Mouse (Mus musculus) small intestine, adult 2 months (tissue): ENCODE results near the gene Nr2f2.

Experiments used
- CTCF ChIP-seq: fragments of 200-500 bp; IDR thresholded peaks from 2 replicates; pipeline ENCODE4 v1.5.1; 2012; ENCODE audit warnings: low read depth, mild to moderate bottlenecking, control low read depth, inconsistent platforms, low read length, moderate library complexity, mixed read lengths; ENCODE audit not compliant: insufficient replicate concordance, insufficient read length; ENCODE audit errors: extremely low read depth
- POLR2A ChIP-seq: fragments of 200-500 bp; IDR thresholded peaks from 2 replicates; pipeline ENCODE4 v1.6.1; 2012; ENCODE audit warnings: low read depth, mild to moderate bottlenecking, control low read depth, inconsistent platforms, low read length, moderate library complexity

- TF ChIP-seq CTCF = no peak
- TF ChIP-seq POLR2A = no peak
These were observed 29.8 kb downstream of the Nr2f2 start for GRCm38 (mm10) chr7:70336571-70337240.
